ENCODE assay signal across 8 mouse cellular contexts in the genomic region with DNA sequence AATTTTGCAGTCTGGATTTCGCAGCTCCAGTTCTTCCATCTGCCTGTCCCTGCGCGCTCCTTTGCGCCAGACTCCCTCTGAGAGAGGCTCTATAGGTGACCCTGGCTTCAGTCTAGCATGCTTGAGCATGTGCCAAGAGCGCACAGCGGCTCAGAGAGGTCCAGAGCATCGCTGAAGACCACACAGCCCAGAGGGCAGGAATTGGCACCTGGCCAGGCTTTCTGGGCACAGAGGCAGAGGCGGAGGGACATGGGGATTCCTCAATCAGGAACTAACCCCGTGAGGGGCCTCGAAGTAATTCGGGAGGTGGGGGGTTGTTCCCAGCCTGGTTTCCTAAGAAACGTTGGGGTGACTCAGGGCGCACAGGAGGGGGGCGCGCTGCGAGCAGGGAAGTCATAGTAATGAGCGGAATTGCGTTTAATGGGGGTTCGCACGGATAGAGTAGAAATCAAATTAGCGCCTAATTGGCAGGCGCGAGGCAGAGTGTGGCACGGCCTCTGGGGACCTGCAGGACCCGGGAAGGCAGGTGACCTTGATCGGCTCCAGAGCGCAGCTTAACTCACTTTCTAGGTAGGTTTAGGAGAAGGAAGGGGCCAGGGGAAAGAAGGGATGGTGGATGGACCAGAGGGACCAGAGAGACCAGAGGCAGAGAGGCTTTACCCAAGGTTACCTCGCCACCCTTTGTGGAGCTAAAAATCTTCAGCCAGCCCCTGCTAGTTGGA.
A peak's percentile ranks its signal among the peaks of the same experiment; 100 is the strongest.
DNase-seq lines count a peak whose midpoint lies in the region; ATAC-seq lines count a peak whose summit lies in the region.

No protein-coding gene starts in this region.

- WGBS in heart, embryonic 11.5 days (ENCODE audit: insufficient replicate concordance): 10% methylated on average over 28 of the region's 28 CpGs
- WGBS in embryonic facial prominence, embryonic 12.5 days: 10% methylated on average over 28 of the region's 28 CpGs
- WGBS in hindbrain, embryonic 16.5 days: 6% methylated on average over 28 of the region's 28 CpGs
- 11% methylated on average over 28 of the region's 28 CpGs for WGBS in midbrain, embryonic 15.5 days

- no peak overlapping the region for H3K27ac ChIP-seq in heart, embryonic 11.5 days (ENCODE audit: low read depth, low read length)
- H3K27ac ChIP-seq in embryonic facial prominence, embryonic 12.5 days: no peak overlapping the region
- H3K27ac ChIP-seq in hindbrain, embryonic 16.5 days (ENCODE audit: low read depth, low read length): no peak overlapping the region
- no peak overlapping the region for H3K27ac ChIP-seq in midbrain, embryonic 15.5 days

- no peaks in the 10 kb centered on the region; the same call in 1 of the 2 replicates for H3K9me3 ChIP-seq in heart, embryonic 11.5 days (replicated peaks; ENCODE audit: control insufficient read depth, low read length)
- H3K9me3 ChIP-seq in embryonic facial prominence, embryonic 12.5 days: no peaks in the 10 kb centered on the region
- no peaks in the 10 kb centered on the region for H3K9me3 ChIP-seq in hindbrain, embryonic 16.5 days (ENCODE audit: control insufficient read depth, low read length)
- H3K9me3 ChIP-seq in midbrain, embryonic 15.5 days: no peaks in the 10 kb centered on the region

- no peaks in the 10 kb centered on the region for H3K36me3 ChIP-seq in heart, embryonic 11.5 days (ENCODE audit: control insufficient read depth, insufficient read depth, low read length)
- H3K36me3 ChIP-seq in embryonic facial prominence, embryonic 12.5 days: no peaks in the 10 kb centered on the region
- no peaks in the 10 kb centered on the region for H3K36me3 ChIP-seq in hindbrain, embryonic 16.5 days (ENCODE audit: control insufficient read depth, insufficient read depth, low read length)
- no peaks in the 10 kb centered on the region for H3K36me3 ChIP-seq in midbrain, embryonic 15.5 days (replicated peaks)

- no peak overlapping the region for H3K9ac ChIP-seq in heart, embryonic 11.5 days (ENCODE audit: low read depth, low read length)
- H3K9ac ChIP-seq in embryonic facial prominence, embryonic 12.5 days: no peak overlapping the region
- peak overlapping the region; percentile 25; the same call in 1 of the 2 replicates for H3K9ac ChIP-seq in hindbrain, embryonic 16.5 days (ENCODE audit: low read depth, low read length)
- no peak overlapping the region for H3K9ac ChIP-seq in midbrain, embryonic 15.5 days

- no peak for DNase-seq in heart, adult 8-10 months (ENCODE audit: low spot score)
- DNase-seq in ES-CJ7 (ENCODE audit: low read depth, low spot score): peak; percentile 27
- DNase-seq in thymus, postnatal 4 days: no peak
- no peak for DNase-seq in thymus, postnatal 36 days

- H3K4me1 ChIP-seq in heart, embryonic 11.5 days (ENCODE audit: control insufficient read depth, insufficient read depth, low read length): peaks cover 5% of the 10 kb centered on the region; the same call in 1 of the 2 replicates
- peaks cover 7% of the 10 kb centered on the region for H3K4me1 ChIP-seq in embryonic facial prominence, embryonic 12.5 days
- peaks cover 9% of the 10 kb centered on the region for H3K4me1 ChIP-seq in hindbrain, embryonic 16.5 days (ENCODE audit: control insufficient read depth, insufficient read depth, low read depth, low read length)
- H3K4me1 ChIP-seq in midbrain, embryonic 15.5 days: peaks cover 10% of the 10 kb centered on the region

- H3K27me3 ChIP-seq in heart, embryonic 11.5 days (ENCODE audit: control insufficient read depth, insufficient read depth, low read length): peaks cover 19% of the 10 kb centered on the region
- 0 out of 2 replicates have a peak, but pooled peaks cover 6% of the 10 kb centered on the region for H3K27me3 ChIP-seq in embryonic facial prominence, embryonic 12.5 days
- H3K27me3 ChIP-seq in hindbrain, embryonic 16.5 days (replicated peaks; ENCODE audit: control insufficient read depth, insufficient read depth, low read length): no peaks in the 10 kb centered on the region
- no peaks in the 10 kb centered on the region for H3K27me3 ChIP-seq in midbrain, embryonic 15.5 days (replicated peaks)

- H3K4me3 ChIP-seq in heart, embryonic 11.5 days (ENCODE audit: low read depth, low read length): no peak overlapping the region
- no peak overlapping the region for H3K4me3 ChIP-seq in embryonic facial prominence, embryonic 12.5 days
- H3K4me3 ChIP-seq in hindbrain, embryonic 16.5 days (ENCODE audit: low read length): 0 out of 2 replicates have a peak overlapping the region, but pooled peaks have one; percentile 6
- H3K4me3 ChIP-seq in midbrain, embryonic 15.5 days: no peak overlapping the region

- H3K4me2 ChIP-seq in heart, embryonic 11.5 days: peak overlapping the region; percentile 49
- peak overlapping the region; percentile 32 for H3K4me2 ChIP-seq in embryonic facial prominence, embryonic 12.5 days (replicated peaks)
- H3K4me2 ChIP-seq in hindbrain, embryonic 16.5 days (ENCODE audit: low read length): peak overlapping the region; percentile 56
- peak overlapping the region; percentile 34 for H3K4me2 ChIP-seq in midbrain, embryonic 15.5 days

- ATAC-seq in heart, embryonic 11.5 days (replicated peaks; ENCODE audit: insufficient number of reproducible peaks, low FRiP score, low TSS enrichment): no peak
- no peak for ATAC-seq in embryonic facial prominence, embryonic 12.5 days (ENCODE audit: insufficient number of reproducible peaks, insufficient read depth, low FRiP score, low TSS enrichment)
- peak; percentile 46; the same call in 1 of the 2 replicates for ATAC-seq in hindbrain, embryonic 16.5 days
- ATAC-seq in midbrain, embryonic 15.5 days (replicated peaks): 0 out of 2 replicates have a peak, but pooled peaks have one; percentile 45

Comparison
In these comparisons a context has a peak if more than half of its experiments do, and no peak if none do; other contexts are left out.
1. ATAC-seq: peak in hindbrain, embryonic 16.5 days (single experiment) and midbrain, embryonic 15.5 days (single experiment); none in heart, embryonic 11.5 days (single experiment) and embryonic facial prominence, embryonic 12.5 days (single experiment).
2. Peak in every context shown above with its lines, with median percentiles within 50 percentile points of each other: H3K4me2 ChIP-seq.